Mouse (Mus musculus) hindbrain, embryonic 12.5 days (tissue): ENCODE data around the gene Gcdh. TPM values are rescaled to one million over a fixed set of nuclear protein-coding genes. Genes with fewer than 3 reads are reported as not detected.

Source experiments
- ATAC-seq: fragments of 200-750 bp; cut with Nextera tagmentation; 2 replicates; pipeline ENCODE4 v1.8.0; 2017; ENCODE audit warnings: moderate TSS enrichment; ENCODE audit not compliant: low FRiP score
- H3K27ac ChIP-seq: fragments of 300-500 bp; sonication (generic); 2 replicates; pipeline ENCODE4 v1.5.1; 2016; ENCODE audit warnings: mild to moderate bottlenecking
- H3K27me3 ChIP-seq: fragments of 300-500 bp; sonication (generic); 2 replicates; pipeline ENCODE4 v1.6.1; 2016; ENCODE audit warnings: mild to moderate bottlenecking
- H3K36me3 ChIP-seq: fragments of 300-500 bp; sonication (generic); 2 replicates; pipeline ENCODE4 v1.6.1; 2016; ENCODE audit warnings: mild to moderate bottlenecking
- H3K4me1 ChIP-seq: fragments of 300-500 bp; sonication (generic); 2 replicates; pipeline ENCODE4 v1.6.1; 2016
- H3K4me2 ChIP-seq: fragments of 300-500 bp; sonication (generic); replicated peaks from 2 replicates; pipeline ENCODE4 v1.6.1; 2016; ENCODE audit warnings: mild to moderate bottlenecking
- H3K4me3 ChIP-seq: fragments of 300-500 bp; sonication (generic); 2 replicates; pipeline ENCODE4 v1.5.1; 2016; ENCODE audit warnings: mild to moderate bottlenecking
- H3K9ac ChIP-seq: fragments of 300-500 bp; sonication (generic); 2 replicates; pipeline ENCODE4 v1.6.1; 2016; ENCODE audit warnings: mild to moderate bottlenecking, moderate library complexity
- H3K9me3 ChIP-seq: fragments of 300-500 bp; sonication (generic); replicated peaks from 2 replicates; pipeline ENCODE4 v1.6.1; 2016; ENCODE audit warnings: mild to moderate bottlenecking
- WGBS: fragments of 180-500 bp; shearing (Covaris S2); methylation state at CpG from one replicate; pipeline ENCODE4 v1.1.7; 2016; 5-methylcytosine and 5-hydroxymethylcytosine counted together
- microRNA-seq: library from miRNA; unstranded; fragments of <30 nt; microRNA quantifications from one replicate; pipeline ENCODE4, GENCODE M21; 2017
- polyA plus RNA-seq: library from polyadenylated mRNA; unstranded; fragments of >200 nt; fragmentation: Nextera tagmentation; extraction: Ambion mirVana; gene quantifications from 2 replicates; pipeline ENCODE4 v1.2.1, GENCODE M21; 2016

Gcdh gene
- polyA plus RNA-seq, 1 experiment from 2014 or later: 35.0 TPM

GRCm38 (mm10) chr8:84837149-84837911, 56.4 kb downstream of the Gcdh start:
- Histone ChIP-seq H3K9me3 (no peaks in the 10 kb centered on the region), H3K4me1 (peaks cover 37% of the 10 kb centered on the region), H3K27me3 (no peaks in the 10 kb centered on the region), H3K4me2 (0 out of 2 replicates have a peak overlapping the region, but pooled peaks have one; percentile 5), H3K9ac (no peak overlapping the region), H3K27ac (peak overlapping the region; percentile 42), H3K36me3 (peaks cover 64% of the 10 kb centered on the region), H3K4me3 (no peak overlapping the region)
- ATAC-seq: no peak
- 58% methylated on average over 8 of the region's 8 CpGs for WGBS

Small RNAs within 50 kb of the gene (microRNA-seq; reads per million reads assigned to microRNA genes)
- gene Gm24197 (not detected), gene Mir7069 (1.4 reads per million)

Other genes starting within 250 kb of the Gcdh start
- 62.5 and 64.8 TPM in 2 replicates for gene Ier2, start 231.1 kb downstream of the Gcdh start, polyA plus RNA-seq
- gene Trmt1, start 207.6 kb downstream of the Gcdh start, polyA plus RNA-seq: 51.2 and 55.9 TPM in 2 replicates
- gene Nacc1, start 206.1 kb downstream of the Gcdh start, polyA plus RNA-seq: 20.9 and 21.3 TPM in 2 replicates
- 4.6 and 4.9 TPM in 2 replicates for gene Lyl1, start 192.5 kb downstream of the Gcdh start, polyA plus RNA-seq
- 3.0 and 3.6 TPM in 2 replicates for gene G430095P16Rik, start 170.9 kb downstream of the Gcdh start, polyA plus RNA-seq
- 11.6 and 14.2 TPM in 2 replicates for gene Nfix, start 93.6 kb downstream of the Gcdh start, polyA plus RNA-seq
- gene Dand5, start 71.1 kb downstream of the Gcdh start, polyA plus RNA-seq: 6.6 and 7.1 TPM in 2 replicates
- gene Gadd45gip1, start 62.4 kb downstream of the Gcdh start, polyA plus RNA-seq: 35.7 and 38.6 TPM in 2 replicates
- gene Rad23a, start 53.3 kb downstream of the Gcdh start, polyA plus RNA-seq: 88.8 and 101 TPM in 2 replicates
- 792 and 820 TPM in 2 replicates for gene Calr, start 47.0 kb downstream of the Gcdh start, polyA plus RNA-seq
- gene Farsa, start 36.9 kb downstream of the Gcdh start, polyA plus RNA-seq: 92.2 and 98.9 TPM in 2 replicates
- 37.2 TPM in 2 replicates for gene Syce2, start 21.8 kb downstream of the Gcdh start, polyA plus RNA-seq
- 3.7 and 4.2 TPM in 2 replicates for gene Klf1, start 8.0 kb upstream of the Gcdh start, polyA plus RNA-seq
- gene Dnase2a, start 14.6 kb upstream of the Gcdh start, polyA plus RNA-seq: 7.6 and 8.6 TPM in 2 replicates
- gene Mast1, start 43.4 kb upstream of the Gcdh start, polyA plus RNA-seq: 36.8 and 37.9 TPM in 2 replicates
- gene Rtbdn, start 53.1 kb upstream of the Gcdh start, polyA plus RNA-seq: 1.5 and 1.6 TPM in 2 replicates
- gene Gm49661, start 75.5 kb upstream of the Gcdh start, polyA plus RNA-seq: not detected in 2 replicates
- gene Prdx2, start 75.7 kb upstream of the Gcdh start, polyA plus RNA-seq: 1,088 and 1,187 TPM in 2 replicates
- gene Rnaseh2a, start 75.8 kb upstream of the Gcdh start, polyA plus RNA-seq: 77.4 and 77.9 TPM in 2 replicates
- 6.0 and 7.5 TPM in 2 replicates for gene Junb, start 84.8 kb upstream of the Gcdh start, polyA plus RNA-seq
- gene Hook2, start 96.7 kb upstream of the Gcdh start, polyA plus RNA-seq: 16.3 and 18.7 TPM in 2 replicates
- not detected in 2 replicates for gene Best2, start 120.6 kb upstream of the Gcdh start, polyA plus RNA-seq
- 127 and 128 TPM in 2 replicates for gene Asna1, start 131.4 kb upstream of the Gcdh start, polyA plus RNA-seq
- 162 and 174 TPM in 2 replicates for gene Trir, start 132.9 kb upstream of the Gcdh start, polyA plus RNA-seq
- 41.3 and 41.9 TPM in 2 replicates for gene Tnpo2, start 143.0 kb upstream of the Gcdh start, polyA plus RNA-seq
- 42.4 and 43.6 TPM in 2 replicates for gene Fbxw9, start 166.1 kb upstream of the Gcdh start, polyA plus RNA-seq
- gene Gm5741, start 174.1 kb upstream of the Gcdh start, polyA plus RNA-seq: 0.85 and 1.2 TPM in 2 replicates
- gene Dhps, start 177.8 kb upstream of the Gcdh start, polyA plus RNA-seq: 69.2 and 76.9 TPM in 2 replicates
- 93.6 and 108 TPM in 2 replicates for gene Wdr83os, start 186.8 kb upstream of the Gcdh start, polyA plus RNA-seq
- gene Wdr83, start 187.4 kb upstream of the Gcdh start, polyA plus RNA-seq: 46.0 and 48.4 TPM in 2 replicates
- gene Man2b1, start 189.3 kb upstream of the Gcdh start, polyA plus RNA-seq: 19.7 and 22.4 TPM in 2 replicates
- gene Zfp791, start 229.2 kb upstream of the Gcdh start, polyA plus RNA-seq: 1.7 and 2.7 TPM in 2 replicates